Mouse (Mus musculus): ENCODE data around the gene Psmd4. TPM values are rescaled to one million over a fixed set of nuclear protein-coding genes. Genes with fewer than 3 reads are reported as not detected.

Psmd4 gene
- polyA plus RNA-seq, 1 experiment from 2014 or later = 202 TPM

Small RNAs within 50 kb of the gene (microRNA-seq; reads per million reads assigned to microRNA genes)
- gene Mir7013 = not detected

Other genes starting within 250 kb of the Psmd4 start
- 2.4 and 2.9 TPM in 2 replicates for gene Pogz, start 205.0 kb downstream of the Psmd4 start, polyA plus RNA-seq (2015; fragmentation: Nextera tagmentation; extraction: Ambion mirVana)
- 201 and 214 TPM in 2 replicates for gene Psmb4, start 155.7 kb downstream of the Psmd4 start, polyA plus RNA-seq (2015; fragmentation: Nextera tagmentation; extraction: Ambion mirVana)
- 58.0 and 65.2 TPM in 2 replicates for gene Selenbp1, start 109.6 kb downstream of the Psmd4 start, polyA plus RNA-seq (2015; fragmentation: Nextera tagmentation; extraction: Ambion mirVana)
- gene Rfx5, start 88.5 kb downstream of the Psmd4 start, polyA plus RNA-seq (2015; fragmentation: Nextera tagmentation; extraction: Ambion mirVana) = 0.96 and 1.8 TPM in 2 replicates
- gene Pi4kb, start 67.9 kb downstream of the Psmd4 start, polyA plus RNA-seq (2015; fragmentation: Nextera tagmentation; extraction: Ambion mirVana) = 11.6 and 12.4 TPM in 2 replicates
- gene Zfp687, start 27.2 kb downstream of the Psmd4 start, polyA plus RNA-seq (2015; fragmentation: Nextera tagmentation; extraction: Ambion mirVana) = 5.8 and 8.2 TPM in 2 replicates
- gene Pip5k1a, start 64.3 kb upstream of the Psmd4 start, polyA plus RNA-seq (2015; fragmentation: Nextera tagmentation; extraction: Ambion mirVana) = 9.6 and 10.3 TPM in 2 replicates
- gene Vps72, start 68.4 kb upstream of the Psmd4 start, polyA plus RNA-seq (2015; fragmentation: Nextera tagmentation; extraction: Ambion mirVana) = 39.2 and 43.3 TPM in 2 replicates
- 0.17 and 0.67 TPM in 2 replicates for gene Tmod4, start 81.9 kb upstream of the Psmd4 start, polyA plus RNA-seq (2015; fragmentation: Nextera tagmentation; extraction: Ambion mirVana)
- 33.4 and 33.5 TPM in 2 replicates for gene Scnm1, start 91.4 kb upstream of the Psmd4 start, polyA plus RNA-seq (2015; fragmentation: Nextera tagmentation; extraction: Ambion mirVana)
- 7.3 and 7.5 TPM in 2 replicates for gene Lysmd1, start 91.5 kb upstream of the Psmd4 start, polyA plus RNA-seq (2015; fragmentation: Nextera tagmentation; extraction: Ambion mirVana)
- gene Tnfaip8l2, start 99.7 kb upstream of the Psmd4 start, polyA plus RNA-seq (2015; fragmentation: Nextera tagmentation; extraction: Ambion mirVana) = 5.7 and 6.0 TPM in 2 replicates
- gene Sema6c, start 117.8 kb upstream of the Psmd4 start, polyA plus RNA-seq (2015; fragmentation: Nextera tagmentation; extraction: Ambion mirVana) = 0.35 and 0.36 TPM in 2 replicates
- 6.9 and 7.7 TPM in 2 replicates for gene Gabpb2, start 175.3 kb upstream of the Psmd4 start, polyA plus RNA-seq (2015; fragmentation: Nextera tagmentation; extraction: Ambion mirVana)
- gene Cdc42se1, start 186.1 kb upstream of the Psmd4 start, polyA plus RNA-seq (2015; fragmentation: Nextera tagmentation; extraction: Ambion mirVana) = 43.9 and 50.1 TPM in 2 replicates
- gene Mllt11, start 189.6 kb upstream of the Psmd4 start, polyA plus RNA-seq (2015; fragmentation: Nextera tagmentation; extraction: Ambion mirVana) = 2.8 and 3.5 TPM in 2 replicates
- 0.16 and 0.21 TPM in 2 replicates for gene Gm128, start 199.0 kb upstream of the Psmd4 start, polyA plus RNA-seq (2015; fragmentation: Nextera tagmentation; extraction: Ambion mirVana)
- not detected in 2 replicates for gene Bnipl, start 208.6 kb upstream of the Psmd4 start, polyA plus RNA-seq (2015; fragmentation: Nextera tagmentation; extraction: Ambion mirVana)
- 17.0 and 18.6 TPM in 2 replicates for gene Mindy1, start 238.7 kb upstream of the Psmd4 start, polyA plus RNA-seq (2015; fragmentation: Nextera tagmentation; extraction: Ambion mirVana)
- 8.6 and 11.0 TPM in 2 replicates for gene Prune1, start 239.5 kb upstream of the Psmd4 start, polyA plus RNA-seq (2015; fragmentation: Nextera tagmentation; extraction: Ambion mirVana)

Measured in liver, embryonic 13.5 days (tissue).